Comparison of ENCODE assay signal across 8 mouse cellular contexts in the genomic region with DNA sequence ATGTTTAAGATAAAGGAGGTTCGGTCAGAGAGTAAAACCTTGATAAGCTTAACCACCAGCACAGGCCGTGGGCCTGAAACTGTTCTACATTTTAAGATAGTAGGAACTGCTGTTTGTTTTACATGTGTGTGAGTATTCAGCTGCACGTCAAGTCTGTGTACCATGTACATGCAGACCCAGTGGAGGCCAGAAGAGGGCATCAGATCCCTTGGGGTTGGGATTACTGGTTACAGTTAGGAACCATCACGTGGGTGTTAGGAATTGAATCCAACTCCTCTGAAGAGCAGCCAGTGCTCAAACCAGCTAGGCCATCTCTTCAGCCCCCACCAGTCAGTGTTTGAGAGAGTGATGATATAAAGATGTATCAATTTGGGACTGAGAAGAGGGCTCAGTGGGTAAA. TPM values are rescaled to one million over a fixed set of nuclear protein-coding genes. Genes with fewer than 3 reads are reported as not detected.
DNase-seq lines count a peak whose midpoint lies in the region; ATAC-seq and TF ChIP-seq lines count a peak whose summit lies in the region.

No protein-coding gene starts in this region.

- TF ChIP-seq EP300 in liver, postnatal 0 days (IDR thresholded peaks at IDR 0.05; ENCODE audit: low read depth) = no peak

- H3K27ac ChIP-seq in liver, postnatal 0 days (ENCODE audit: low read depth) = no peak overlapping the region

- H3K9ac ChIP-seq in liver, postnatal 0 days (replicated peaks) = no peak overlapping the region

- peak; percentile 52; the same call in 1 of the 2 replicates for TF ChIP-seq CTCF in G1E (IDR thresholded peaks at IDR 0.05; ENCODE audit: low read depth, low read length)
- peak; percentile 84 for TF ChIP-seq CTCF in liver, postnatal 0 days (IDR thresholded peaks at IDR 0.05; ENCODE audit: low read depth)

- no peak overlapping the region for H3K4me3 ChIP-seq in G1E (ENCODE audit: low read depth, low read length)
- no peak overlapping the region for H3K4me3 ChIP-seq in liver, postnatal 0 days (ENCODE audit: low read depth, low read length)

- H3K4me1 ChIP-seq in G1E (ENCODE audit: insufficient read depth, low read depth, low read length) = peaks cover 18% of the 10 kb centered on the region
- no peaks in the 10 kb centered on the region for H3K4me1 ChIP-seq in liver, postnatal 0 days (ENCODE audit: insufficient read depth)

- H3K27me3 ChIP-seq in G1E (ENCODE audit: insufficient read depth, low read length) = no peaks in the 10 kb centered on the region
- H3K27me3 ChIP-seq in liver, postnatal 0 days (ENCODE audit: insufficient read depth, low read length) = no peaks in the 10 kb centered on the region

- no peak overlapping the region for H3K4me2 ChIP-seq in liver, postnatal 0 days (ENCODE audit: low read depth, low read length)

- H3K36me3 ChIP-seq in G1E (replicated peaks) = peaks cover 79% of the 10 kb centered on the region
- H3K36me3 ChIP-seq in liver, postnatal 0 days (replicated peaks; ENCODE audit: insufficient read depth, low read length) = peaks cover 50% of the 10 kb centered on the region

- H3K9me3 ChIP-seq in G1E (replicated peaks) = no peaks in the 10 kb centered on the region
- H3K9me3 ChIP-seq in liver, postnatal 0 days (ENCODE audit: low read length) = no peaks in the 10 kb centered on the region

- WGBS in liver, postnatal 0 days (ENCODE audit: insufficient replicate concordance) = 41% methylated on average over 4 of the region's 4 CpGs

- peak; percentile 39 for DNase-seq in CD4-positive helper T cell, adult 2 months (ENCODE audit: low read depth, low spot score)
- DNase-seq in G1E (ENCODE audit: low spot score) = no peak
- peak; percentile 33 for DNase-seq in cerebellum, adult 8-10 months
- DNase-seq in frontal cortex, postnatal 36 days (ENCODE audit: low spot score in 2 of 2) = peak; percentile 61 to 74
- peak; percentile 77 to 80 for DNase-seq in kidney, postnatal 4 days
- DNase-seq in liver, postnatal 0 days = peak; percentile 64
- peak; percentile 24 to 56 for DNase-seq in right cerebral cortex, postnatal 36 days (ENCODE audit: low spot score in 2 of 2)
- DNase-seq in yolk sac, embryonic 10.5 days (ENCODE audit: low spot score) = no peak

- peak; percentile 52 for ATAC-seq in G1E (ENCODE audit: extremely low read depth, insufficient number of reproducible peaks, low FRiP score, poor library complexity, severe bottlenecking)
- ATAC-seq in liver, postnatal 0 days = peak; percentile 76

RNA-seq across cellular contexts. Expression of gene Sav1, which starts 24.3 kb away (rescaled TPM):
- total RNA-seq in G1E (2014; fragmentation: Nextera tagmentation) = 138 and 156 TPM in 2 replicates
- total RNA-seq in G1E (2017) = 61.3 and 79.9 TPM in 2 replicates
- polyA plus RNA-seq in G1E (2012) = 26.7 and 36.1 TPM in 2 replicates
- 3.4 and 3.6 TPM in 2 replicates for polyA plus RNA-seq in liver, postnatal 0 days (2015; fragmentation: Nextera tagmentation; extraction: Ambion mirVana)

Comparison
In these comparisons a context has a peak if more than half of its experiments do, and no peak if none do; other contexts are left out.
1. DNase-seq: peak in CD4-positive helper T cell, adult 2 months (single experiment), cerebellum, adult 8-10 months (single experiment), frontal cortex, postnatal 36 days (2 of 2), kidney, postnatal 4 days (2 of 2), liver, postnatal 0 days (single experiment) and right cerebral cortex, postnatal 36 days (2 of 2); none in G1E (single experiment) and yolk sac, embryonic 10.5 days (single experiment).